Mouse (Mus musculus) fat pad, adult 2 months (tissue): ENCODE data around the gene Gm10197.
"Not testable (repeated sequence)": the region's sequence is repeated elsewhere in the genome, so short reads cannot be mapped to it uniquely, and the experiment has no call there.

Experiments
- DNase-seq: peaks from one replicate; pipeline ENCODE4 v3.0.0-alpha.2; 2011; ENCODE audit warnings: low read depth, low spot score; ENCODE audit errors: extremely low read depth

Gene Gm10197

DNA sequence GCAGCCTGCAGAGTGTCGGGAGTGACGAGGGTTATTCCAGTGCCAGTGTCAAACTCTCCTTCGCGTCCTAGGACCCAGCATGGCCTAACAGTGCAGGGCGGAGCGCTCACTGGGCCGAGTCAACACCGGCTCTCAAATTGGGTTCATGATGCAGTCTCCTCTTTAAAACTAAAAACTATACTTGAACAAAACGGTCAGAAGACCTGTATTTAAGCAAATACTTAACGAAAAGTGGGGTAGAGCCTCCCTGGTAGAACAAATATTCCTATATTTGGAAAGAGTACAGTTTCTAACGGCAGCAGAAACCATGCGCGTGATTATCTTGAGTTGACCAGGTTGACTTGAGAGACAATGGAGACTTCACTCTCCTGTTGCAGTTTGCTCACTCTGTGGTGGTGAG lies at the start of gene Gm10197:
Gene Gm10197, minus strand, starts transcription at position 101 of the 400 bp plus-strand sequence.
- DNase-seq, result no peak

- no peak for DNase-seq
Observed at GRCm38 (mm10) chr19:53420924-53421582, 49.5 kb upstream of the Gm10197 start.

DNA sequence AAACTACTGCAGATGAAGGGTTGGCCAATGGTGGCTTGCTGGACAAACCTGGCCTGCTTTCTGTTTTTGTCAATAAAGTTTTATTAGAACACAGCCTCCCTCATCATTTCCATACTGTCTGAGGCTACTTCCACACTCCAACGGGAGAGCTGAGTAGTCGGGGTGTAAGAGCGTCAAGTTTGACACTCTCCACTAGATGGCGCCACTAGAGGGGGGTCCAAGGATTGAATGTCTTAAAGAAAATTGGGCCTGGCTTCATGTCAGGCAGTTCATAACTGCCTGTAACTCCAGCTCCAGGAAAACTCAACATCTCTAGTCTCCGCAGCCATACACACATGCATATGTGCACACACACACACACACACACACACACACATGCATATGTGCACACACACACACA lies 48.3 kb upstream of the Gm10197 start:
- DNase-seq, result no peak

DNA sequence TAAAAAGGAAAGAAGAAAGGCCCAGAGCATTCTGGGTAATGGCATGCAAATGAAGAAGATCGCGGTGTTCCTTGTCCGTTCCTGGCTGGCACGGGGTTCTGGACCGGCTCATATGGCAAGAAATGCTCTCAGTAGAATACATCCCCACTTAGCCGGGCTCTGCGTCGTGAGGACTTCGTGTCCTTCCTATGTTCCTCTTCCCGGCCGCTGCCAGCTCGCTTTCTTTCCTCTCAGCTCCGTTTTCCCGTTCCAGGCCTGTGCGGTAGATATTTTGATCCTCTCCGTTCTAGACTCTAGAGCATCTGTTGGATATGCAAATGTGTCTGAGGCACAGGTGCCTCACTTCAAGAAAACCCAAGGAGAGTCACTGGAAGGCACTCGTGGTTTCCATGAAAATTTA lies 43.6 kb upstream of the Gm10197 start:
- no peak for DNase-seq

DNA sequence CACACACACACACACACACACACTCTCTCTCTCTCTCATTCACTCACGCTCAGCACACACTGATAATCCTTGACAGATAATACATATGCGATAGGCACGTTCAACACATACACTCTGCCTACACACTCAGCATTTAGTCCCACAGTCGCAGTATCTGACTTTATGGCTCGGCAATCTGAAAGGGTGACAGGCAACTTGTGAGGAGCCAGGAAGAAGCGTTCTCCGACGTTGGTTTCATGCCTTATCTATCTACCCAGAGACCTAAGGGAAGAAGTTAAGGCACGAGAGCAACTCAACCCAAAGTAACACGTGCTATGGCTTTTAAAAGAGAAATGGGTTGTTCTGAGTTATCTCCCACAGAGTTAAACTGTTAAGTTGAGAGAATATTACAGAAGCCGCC lies 43.1 kb upstream of the Gm10197 start:
- no peak for DNase-seq

GRCm38 (mm10) chr19:53413617-53414380 lies 42.2 kb upstream of the Gm10197 start:
- no peak for DNase-seq

- no peak for DNase-seq
Observed at GRCm38 (mm10) chr19:53412149-53412848, 40.7 kb upstream of the Gm10197 start.

DNA sequence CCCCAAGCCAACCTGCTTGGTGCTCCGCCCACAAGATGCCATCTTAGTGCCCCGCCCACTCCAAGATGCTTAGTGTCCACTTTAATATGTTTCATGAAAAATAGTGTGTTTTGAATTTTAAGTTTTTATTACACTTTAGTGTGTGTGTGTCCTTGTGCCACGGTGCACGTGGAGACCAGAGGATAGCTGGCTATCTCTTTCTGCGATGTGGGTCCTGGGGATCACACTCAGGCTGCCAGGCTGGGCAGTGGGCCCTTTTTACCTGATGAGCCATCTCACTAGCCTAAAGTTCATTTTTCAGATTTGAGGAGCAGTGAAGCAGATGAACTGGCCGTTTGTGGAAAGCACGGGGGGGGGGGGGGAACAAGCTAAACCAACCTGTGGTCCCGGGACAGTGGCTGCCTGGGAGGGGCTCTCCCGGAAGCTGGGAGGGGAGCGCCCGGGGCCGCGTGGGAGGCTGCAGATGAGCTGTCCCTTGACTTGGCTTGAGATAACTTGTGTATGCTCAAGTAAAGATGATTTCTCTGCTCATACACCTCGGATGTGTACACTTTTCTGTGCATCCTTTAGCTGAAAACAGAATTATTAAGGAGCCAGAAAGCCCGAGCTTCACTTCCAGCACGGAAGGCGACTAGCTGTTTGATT lies 38.2 kb upstream of the Gm10197 start:
- no peak for DNase-seq

- DNase-seq, result no peak
Observed at GRCm38 (mm10) chr19:53408398-53408797, 36.8 kb upstream of the Gm10197 start.

DNA sequence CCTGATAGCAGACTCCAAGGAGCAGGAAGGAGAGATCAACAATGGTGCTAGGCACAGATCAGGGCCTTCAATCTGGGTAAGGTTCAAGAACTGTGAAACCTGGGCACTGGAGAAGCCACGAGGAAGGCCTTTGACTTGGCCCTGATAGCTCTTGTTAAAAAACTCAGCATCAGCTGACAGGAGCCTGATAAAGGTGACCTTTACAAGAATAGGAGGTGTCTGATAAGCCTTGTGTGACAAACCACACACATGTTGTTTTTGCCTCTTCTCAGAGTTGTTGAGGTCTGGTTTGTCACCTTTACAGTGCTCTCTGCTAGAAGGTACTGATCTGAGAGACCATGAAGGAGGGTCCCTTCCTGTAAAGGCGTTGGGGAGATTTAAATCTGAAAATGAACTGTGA lies 35.8 kb upstream of the Gm10197 start:
- DNase-seq, result no peak

- DNase-seq, result no peak
Observed at GRCm38 (mm10) chr19:53405810-53406209, 34.2 kb upstream of the Gm10197 start.

- no peak for DNase-seq
Observed at GRCm38 (mm10) chr19:53404837-53405356, 33.3 kb upstream of the Gm10197 start.

DNA sequence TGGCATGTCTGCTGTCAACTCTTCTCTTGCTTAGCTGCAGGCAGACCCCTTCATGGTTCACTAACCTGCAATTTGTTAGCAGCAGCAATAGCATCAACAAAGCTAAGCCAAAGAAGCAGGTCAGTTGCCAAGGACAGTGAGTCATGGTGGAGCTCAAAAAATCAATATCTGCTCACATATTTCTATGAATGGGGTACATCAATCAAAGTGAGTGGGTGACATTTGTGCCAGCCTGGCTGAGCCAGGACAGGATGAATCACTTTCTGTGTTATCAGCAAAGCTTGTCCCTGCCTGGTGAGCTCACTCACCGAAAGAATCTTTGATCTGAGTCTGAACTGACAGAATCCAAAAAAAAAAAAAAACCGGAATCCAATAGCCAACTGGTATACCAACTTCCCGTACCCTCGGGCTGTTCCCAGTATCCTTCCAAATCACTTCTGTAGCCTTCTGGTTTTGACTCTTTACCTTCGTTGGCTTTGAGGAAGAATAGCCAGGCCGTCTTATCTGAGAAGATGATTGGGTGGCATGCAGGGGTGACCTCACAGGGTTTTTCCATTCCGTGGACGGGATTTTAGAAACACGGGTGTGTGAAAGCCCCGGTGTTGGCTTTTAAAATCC lies 32.8 kb upstream of the Gm10197 start:
- DNase-seq, result no peak

DNA sequence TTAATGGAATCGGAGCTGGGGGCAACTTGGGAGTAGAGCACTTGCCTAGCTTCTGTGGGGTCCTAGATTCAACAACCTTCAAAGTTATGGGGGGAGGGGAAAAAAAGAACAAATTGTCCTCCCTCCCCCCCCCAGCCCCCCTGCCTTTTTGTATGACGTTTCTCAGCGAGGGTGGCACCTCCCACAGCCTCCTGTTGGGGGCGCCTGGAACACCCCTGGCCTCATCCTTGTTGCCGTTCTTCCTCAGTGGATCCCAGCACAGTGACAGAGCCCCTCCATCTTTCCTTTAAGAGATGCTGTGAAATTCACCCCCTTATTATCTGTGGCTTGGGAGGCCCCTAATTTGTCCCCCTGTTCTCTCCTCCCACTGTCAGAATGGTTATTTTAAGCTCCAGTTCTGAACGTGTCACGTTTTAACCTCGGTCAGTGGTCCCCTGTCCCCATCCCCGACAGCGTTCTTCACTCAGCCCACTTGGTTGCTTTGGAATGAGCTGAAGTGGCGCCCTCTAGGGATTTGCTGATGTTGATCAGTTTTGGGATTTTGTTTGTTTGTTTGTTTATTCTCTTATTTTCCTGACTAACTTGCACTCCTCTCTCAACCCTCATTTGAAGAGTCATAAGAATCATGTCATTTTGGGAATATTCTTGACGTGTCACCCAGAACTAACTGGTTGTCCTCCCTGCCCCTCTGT lies 31.3 kb upstream of the Gm10197 start:
- no peak for DNase-seq

DNA sequence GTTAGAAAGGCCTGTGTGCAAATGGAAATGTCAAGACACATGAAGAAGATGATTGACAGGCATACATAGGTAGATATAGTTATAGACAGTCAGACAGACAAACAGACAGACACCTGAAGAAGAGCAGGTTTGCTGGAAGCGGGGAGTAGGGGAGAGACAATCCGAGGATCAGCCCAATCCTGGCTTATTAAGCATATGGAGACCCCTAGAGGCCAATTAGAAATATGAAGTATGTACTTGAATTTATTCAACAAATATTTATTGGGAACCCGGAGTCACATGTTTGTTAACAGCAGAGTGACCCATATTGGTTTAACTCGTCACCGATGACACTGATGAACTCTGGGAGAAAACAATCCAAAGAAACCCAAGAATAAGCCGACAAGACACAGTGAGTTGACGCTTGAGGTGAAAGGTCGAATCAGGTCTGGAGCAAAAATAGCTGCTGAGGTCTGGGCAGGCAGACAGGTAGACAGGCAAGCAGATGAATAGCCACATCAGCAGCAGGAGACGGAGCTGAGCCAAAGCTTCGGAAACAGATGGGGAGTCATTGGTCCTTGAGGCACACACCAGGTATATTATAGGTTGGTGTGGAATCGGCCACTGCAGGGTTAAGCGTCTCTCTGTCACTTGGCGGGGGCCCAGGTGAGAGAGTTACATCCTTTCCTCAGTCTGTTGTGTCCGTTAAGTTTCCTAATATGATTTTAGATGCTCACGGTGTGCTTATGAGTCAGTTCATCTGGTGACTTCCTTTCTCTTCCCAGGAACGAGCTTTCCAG lies 29.0 kb upstream of the Gm10197 start:
- no peak for DNase-seq

- no peak for DNase-seq
Observed at GRCm38 (mm10) chr19:53399213-53399612, 27.6 kb upstream of the Gm10197 start.

DNA sequence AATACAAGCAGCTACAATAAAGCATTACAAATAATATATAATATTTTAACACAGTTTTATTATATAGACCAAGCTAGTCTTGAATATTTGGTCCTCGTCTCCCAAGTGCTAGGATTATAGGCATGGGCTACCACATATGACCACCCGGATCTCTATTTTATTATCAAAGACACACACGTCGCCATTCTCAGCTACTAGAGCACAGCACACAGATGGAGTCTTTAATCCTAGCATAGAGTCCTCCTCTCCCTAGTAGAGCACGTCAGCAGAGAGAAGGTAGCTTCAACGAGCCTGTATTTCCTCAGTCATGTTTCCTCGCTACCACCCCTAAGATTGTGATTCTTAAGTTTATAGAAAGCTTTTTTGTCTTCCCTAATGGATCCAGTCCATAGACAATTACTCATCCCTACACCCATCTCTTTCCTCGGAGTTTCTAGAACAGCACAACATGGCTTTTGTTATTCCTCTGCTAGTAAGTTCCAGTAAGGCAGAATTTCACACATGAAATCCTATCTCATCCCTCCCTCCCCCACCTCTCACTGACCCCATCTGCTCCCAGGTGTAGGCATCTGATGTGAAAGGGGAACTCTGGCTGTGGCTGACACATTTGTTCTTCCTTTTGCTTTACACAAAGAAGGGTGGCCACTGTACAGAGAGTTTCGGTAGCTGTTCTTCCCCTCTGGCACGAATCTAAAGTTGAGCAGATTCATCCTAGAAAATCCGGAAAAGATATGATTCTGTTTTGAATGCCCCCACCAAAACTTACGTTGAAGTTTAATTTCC lies 26.1 kb upstream of the Gm10197 start:
- DNase-seq, result no peak

- not testable (repeated sequence) for DNase-seq
Observed at GRCm38 (mm10) chr19:53395805-53396204, 24.2 kb upstream of the Gm10197 start.

GRCm38 (mm10) chr19:53394956-53395355 lies 23.4 kb upstream of the Gm10197 start:
- DNase-seq, result not testable (repeated sequence)
